Mouse (Mus musculus): ENCODE results near the gene Defb22. TPM values are rescaled to one million over a fixed set of nuclear protein-coding genes. Genes with fewer than 3 reads are reported as not detected.

The Defb22 gene
- total RNA-seq, 2 experiments from 2014 or later: not detected

DNA sequence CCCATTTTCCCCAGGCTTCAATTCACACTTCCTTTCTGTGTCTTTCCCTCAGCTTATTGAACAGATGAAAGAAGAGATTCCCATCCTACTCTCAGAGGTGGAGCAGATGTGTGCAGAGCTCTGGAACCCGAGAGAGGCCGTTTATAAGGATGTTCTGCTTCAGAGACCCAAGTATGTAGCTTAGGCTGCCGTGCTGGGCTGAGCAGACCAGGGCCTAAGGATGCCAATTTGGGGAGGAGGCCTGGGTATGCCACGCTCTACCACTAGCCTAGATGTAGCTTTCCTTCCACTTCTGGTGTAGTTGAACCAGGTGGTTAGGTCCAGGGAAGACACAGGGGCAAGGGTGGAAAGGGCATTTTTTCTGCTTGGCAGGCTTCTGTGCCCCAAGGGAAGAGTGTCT, 47.6 kb downstream of the Defb22 start:
- DNase-seq: no peak
- intact Hi-C loops (cut with DNase I): no loop called here

DNA sequence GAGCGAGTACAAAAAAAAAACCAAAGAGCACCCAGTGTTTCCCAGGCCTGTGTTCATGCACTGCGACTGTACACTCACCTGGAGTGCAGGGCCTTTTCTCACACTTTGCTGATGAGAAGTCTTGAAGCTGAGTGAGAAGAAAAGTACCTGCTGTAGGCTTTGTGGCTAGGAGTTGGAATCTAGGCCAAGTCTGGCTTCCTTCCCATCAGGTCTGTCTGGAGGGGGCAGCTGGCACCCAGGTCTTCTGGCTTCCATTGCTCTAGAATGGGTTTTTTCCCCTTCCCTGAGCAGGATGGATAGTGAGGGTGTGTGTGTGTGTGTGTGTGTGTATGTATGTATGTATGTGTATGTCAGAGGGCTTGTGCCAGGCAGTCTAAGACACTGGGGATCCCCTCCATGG, 50.1 kb downstream of the Defb22 start:
- DNase-seq: no peak
- intact Hi-C loops (cut with DNase I): loop anchor here (5.0 kb wide), 1 partner anchor 48 kb away; no protein-coding TSS in a partner anchor

DNA sequence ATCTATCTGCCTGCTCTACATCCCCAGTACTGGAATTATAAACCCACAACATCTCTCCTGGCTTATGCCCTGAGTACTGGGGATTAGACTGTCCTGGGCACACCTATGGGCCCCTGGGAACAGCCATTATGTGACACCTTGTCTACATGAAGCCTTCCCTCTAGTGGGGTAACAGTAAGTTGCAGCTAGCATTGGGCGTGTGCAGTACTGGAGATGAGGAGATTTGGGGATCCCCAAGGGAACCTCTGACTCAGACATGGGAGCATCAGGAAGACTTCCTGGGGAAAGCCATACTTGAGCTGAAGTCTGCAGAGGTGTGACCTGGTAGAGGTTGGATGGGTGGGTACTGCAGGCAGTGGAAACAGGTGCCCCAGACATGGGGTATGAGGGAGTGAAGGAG, 51.0 kb downstream of the Defb22 start:
- intact Hi-C loops (cut with DNase I): loop anchor here (5.0 kb wide), 1 partner anchor 47 kb away; no protein-coding TSS in a partner anchor
- DNase-seq: no peak

DNA sequence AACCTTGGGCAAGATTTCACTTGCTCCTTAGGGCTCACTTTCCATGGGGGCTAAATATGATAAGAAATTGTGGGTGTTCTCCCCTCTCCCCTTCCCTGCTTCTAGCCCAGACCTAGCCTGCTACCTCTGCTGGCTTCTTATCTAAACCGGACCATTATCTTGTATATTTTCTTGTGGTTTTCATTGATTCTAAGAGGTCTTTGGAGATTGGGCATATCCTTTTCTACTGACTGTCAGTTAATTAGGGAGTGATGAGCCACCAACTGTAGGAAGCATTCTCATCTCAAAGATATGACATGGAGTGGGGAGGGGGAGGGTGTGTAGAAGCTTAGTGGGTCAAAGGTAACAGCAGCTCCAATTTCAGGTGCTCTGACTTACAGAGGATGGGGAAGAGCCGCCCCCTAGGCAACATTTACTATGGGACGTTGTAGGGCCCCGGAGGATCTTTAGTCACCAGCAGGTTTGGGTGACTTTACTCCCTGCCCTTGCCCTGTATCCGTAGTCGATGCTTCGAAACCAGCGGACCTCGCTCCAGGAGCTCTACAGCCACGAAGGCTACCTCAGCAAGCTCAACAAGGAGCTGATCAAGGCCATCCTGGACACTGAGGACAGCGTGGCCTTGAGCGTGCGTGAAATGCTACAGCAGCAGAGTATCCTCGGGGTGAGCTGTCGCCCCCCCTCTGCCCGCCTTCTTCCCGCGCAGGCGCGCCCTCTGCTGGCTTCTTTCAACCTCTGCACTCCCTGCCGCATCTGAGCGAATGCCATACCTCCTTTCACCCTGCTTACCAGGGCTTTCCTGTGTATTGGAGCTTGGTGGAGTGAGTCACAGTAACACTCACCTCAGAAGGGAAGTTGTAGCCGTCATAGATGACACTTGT, 52.7 kb downstream of the Defb22 start:
- DNase-seq: peak; percentile 88
- intact Hi-C loops (cut with DNase I): loop anchor here (5.0 kb wide), 1 partner anchor 45 kb away; no protein-coding TSS in a partner anchor

DNA sequence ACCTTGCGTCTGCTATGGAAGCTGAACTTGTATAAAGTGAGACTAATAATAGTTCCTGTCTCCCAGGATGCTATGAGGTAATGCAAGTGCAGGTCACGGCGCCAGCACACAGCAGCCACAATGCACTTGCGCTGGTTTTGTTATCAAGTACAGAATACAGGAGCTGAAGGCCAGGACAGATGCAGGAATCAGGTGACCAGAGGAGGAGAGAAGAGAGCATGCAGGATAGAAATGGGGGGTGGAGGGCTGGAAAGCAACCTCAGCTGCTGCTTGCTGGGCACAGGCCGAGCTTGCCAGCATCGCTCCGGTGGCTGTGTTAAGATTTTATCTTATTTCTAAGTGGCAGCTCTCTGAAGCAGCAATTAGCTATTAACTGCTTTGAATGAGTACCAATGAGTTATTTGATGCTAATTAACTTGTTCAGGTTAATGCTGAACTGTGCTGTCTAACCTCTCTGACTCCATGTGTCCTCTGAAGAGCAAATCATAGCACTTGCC, 53.5 kb downstream of the Defb22 start:
- intact Hi-C loops (cut with DNase I): loop anchor here (5.0 kb wide), 1 partner anchor 44 kb away; no protein-coding TSS in a partner anchor
- no peak for DNase-seq

Other genes starting within 250 kb of the Defb22 start
- 10 to 100 TPM; 41.2 to 42.6 TPM for gene Tbc1d20, start 196.3 kb downstream of the Defb22 start, total RNA-seq (2021)
- gene Rbck1, start 157.5 kb downstream of the Defb22 start, total RNA-seq (2021): 100 to 1,000 TPM; 123 to 134 TPM
- 1 to 10 TPM in 1 of 2 experiments, under 1 TPM in 1; 0.92 to 1.4 TPM for gene Trib3, start 146.1 kb downstream of the Defb22 start, total RNA-seq (2021)
- 10 to 100 TPM; 18.7 to 27.1 TPM for gene Nrsn2, start 113.5 kb downstream of the Defb22 start, total RNA-seq (2021)
- 100 to 1,000 TPM; 102 to 105 TPM for gene Sox12, start 92.1 kb downstream of the Defb22 start, total RNA-seq (2021)
- 10 to 100 TPM; 12.5 to 13.8 TPM for gene Zcchc3, start 75.1 kb downstream of the Defb22 start, total RNA-seq (2021)
- gene 6820408C15Rik, start 74.6 kb downstream of the Defb22 start, total RNA-seq (2021): 1 to 10 TPM; 2.6 to 3.1 TPM
- not detected for gene Defb23, start 25.5 kb downstream of the Defb22 start, total RNA-seq (2021)
- not detected for gene Defb20, start 13.1 kb downstream of the Defb22 start, total RNA-seq (2021)
- gene Defb26, start 21.6 kb upstream of the Defb22 start, total RNA-seq (2021): not detected
- not detected for gene Defb28, start 28.1 kb upstream of the Defb22 start, total RNA-seq (2021)
- gene Defb29, start 50.0 kb upstream of the Defb22 start, total RNA-seq (2021): not detected
- gene Gm17416, start 79.2 kb upstream of the Defb22 start, total RNA-seq (2021): not detected
- not detected for gene Defb21, start 82.6 kb upstream of the Defb22 start, total RNA-seq (2021)
- not detected for gene Defb19, start 90.2 kb upstream of the Defb22 start, total RNA-seq (2021)
- not detected for gene Defb45, start 109.3 kb upstream of the Defb22 start, total RNA-seq (2021)
- not detected for gene Defb36, start 114.2 kb upstream of the Defb22 start, total RNA-seq (2021)
- gene Defb25, start 132.9 kb upstream of the Defb22 start, total RNA-seq (2021): not detected
- gene Rem1, start 136.8 kb upstream of the Defb22 start, total RNA-seq (2021): under 1 TPM; 0.62 to 0.86 TPM
- gene H13, start 179.3 kb upstream of the Defb22 start, total RNA-seq (2021): 100 to 1,000 TPM; 149 to 160 TPM
- 10 to 100 TPM; 30.4 to 32.5 TPM for gene Mcts2, start 196.9 kb upstream of the Defb22 start, total RNA-seq (2021)
- 10 to 100 TPM; 25.6 to 27.6 TPM for gene Id1, start 246.1 kb upstream of the Defb22 start, total RNA-seq (2021)